Mouse (Mus musculus): ENCODE measurements around the gene Nrxn2. TPM values are rescaled to one million over a fixed set of nuclear protein-coding genes. Genes with fewer than 3 reads are reported as not detected.

Gene Nrxn2
- polyA plus RNA-seq, 1 experiment: 6.4 TPM

GRCm38 (mm10) chr19:6553174-6553573 is 134.6 kb downstream of the Nrxn2 start:
- Histone ChIP-seq H3K4me1 (ENCODE audit: control insufficient read depth, insufficient read depth, low read length) (peaks cover 20% of the 10 kb centered on the region), H3K4me3 (ENCODE audit: insufficient read depth, low read depth, low read length) (no peak overlapping the region), H3K36me3 (ENCODE audit: control insufficient read depth, insufficient read depth, low read length) (no peaks in the 10 kb centered on the region), H3K27me3 (replicated peaks; ENCODE audit: control insufficient read depth, insufficient read depth, low read length) (no peaks in the 10 kb centered on the region), H3K27ac (ENCODE audit: insufficient read depth, low read depth, low read length) (no peak overlapping the region)
- WGBS: 68% methylated on average over 5 of the region's 5 CpGs
- TF ChIP-seq POLR2A (IDR thresholded peaks at IDR 0.05; ENCODE audit: low read depth, low read length) (no peak), CTCF (conservative IDR thresholded peaks at IDR 0.05; ENCODE audit: insufficient read depth, insufficient read length, low read depth, low read length) (no peak)
- DNase-seq: no peak

GRCm38 (mm10) chr19:6553819-6554582 is 135.5 kb downstream of the Nrxn2 start:
- DNase-seq: peak; percentile 74
- no peak overlapping the region for H3K27ac ChIP-seq (ENCODE audit: insufficient read depth, low read depth, low read length)
- H3K36me3 ChIP-seq (ENCODE audit: control insufficient read depth, insufficient read depth, low read length): no peaks in the 10 kb centered on the region
- H3K4me1 ChIP-seq (ENCODE audit: control insufficient read depth, insufficient read depth, low read length): peaks cover 15% of the 10 kb centered on the region; the same call in 1 of the 2 replicates
- H3K27me3 ChIP-seq (replicated peaks; ENCODE audit: control insufficient read depth, insufficient read depth, low read length): no peaks in the 10 kb centered on the region
- TF ChIP-seq POLR2A (IDR thresholded peaks at IDR 0.05; ENCODE audit: low read depth, low read length): no peak
- no peak for TF ChIP-seq CTCF (conservative IDR thresholded peaks at IDR 0.05; ENCODE audit: insufficient read depth, insufficient read length, low read depth, low read length)
- 40% methylated on average over 8 of the region's 8 CpGs for WGBS
- H3K4me3 ChIP-seq (ENCODE audit: insufficient read depth, low read depth, low read length): no peak overlapping the region

GRCm38 (mm10) chr19:6559576-6559975 is 141.0 kb downstream of the Nrxn2 start:
- no peak overlapping the region for H3K4me3 ChIP-seq (ENCODE audit: insufficient read depth, low read depth, low read length)
- TF ChIP-seq POLR2A (IDR thresholded peaks at IDR 0.05; ENCODE audit: low read depth, low read length): no peak
- TF ChIP-seq CTCF (conservative IDR thresholded peaks at IDR 0.05; ENCODE audit: insufficient read depth, insufficient read length, low read depth, low read length): no peak
- peak; percentile 58 for DNase-seq
- H3K4me1 ChIP-seq (ENCODE audit: control insufficient read depth, insufficient read depth, low read length): peaks cover 9% of the 10 kb centered on the region; the same call in 1 of the 2 replicates
- H3K27ac ChIP-seq (ENCODE audit: insufficient read depth, low read depth, low read length): peak overlapping the region; percentile 93
- no peaks in the 10 kb centered on the region for H3K27me3 ChIP-seq (replicated peaks; ENCODE audit: control insufficient read depth, insufficient read depth, low read length)
- 42% methylated on average over 4 of the region's 4 CpGs for WGBS
- H3K36me3 ChIP-seq (ENCODE audit: control insufficient read depth, insufficient read depth, low read length): no peaks in the 10 kb centered on the region

GRCm38 (mm10) chr19:6560246-6560815 is 141.8 kb downstream of the Nrxn2 start:
- peak; percentile 75 for DNase-seq
- TF ChIP-seq CTCF (conservative IDR thresholded peaks at IDR 0.05; ENCODE audit: insufficient read depth, insufficient read length, low read depth, low read length) (no peak), POLR2A (IDR thresholded peaks at IDR 0.05; ENCODE audit: low read depth, low read length) (no peak)
- no peak overlapping the region for H3K27ac ChIP-seq (ENCODE audit: insufficient read depth, low read depth, low read length)
- H3K4me3 ChIP-seq (ENCODE audit: insufficient read depth, low read depth, low read length): no peak overlapping the region
- H3K36me3 ChIP-seq (ENCODE audit: control insufficient read depth, insufficient read depth, low read length): no peaks in the 10 kb centered on the region
- H3K27me3 ChIP-seq (replicated peaks; ENCODE audit: control insufficient read depth, insufficient read depth, low read length): no peaks in the 10 kb centered on the region
- 39% methylated on average over 7 of the region's 7 CpGs for WGBS
- H3K4me1 ChIP-seq (ENCODE audit: control insufficient read depth, insufficient read depth, low read length): peaks cover 9% of the 10 kb centered on the region; the same call in 1 of the 2 replicates

- Histone ChIP-seq H3K36me3 (ENCODE audit: control insufficient read depth, insufficient read depth, low read length) (no peaks in the 10 kb centered on the region), H3K27me3 (replicated peaks; ENCODE audit: control insufficient read depth, insufficient read depth, low read length) (no peaks in the 10 kb centered on the region), H3K27ac (ENCODE audit: insufficient read depth, low read depth, low read length) (no peak overlapping the region), H3K4me1 (ENCODE audit: control insufficient read depth, insufficient read depth, low read length) (peaks cover 7% of the 10 kb centered on the region; the same call in 1 of the 2 replicates), H3K4me3 (ENCODE audit: insufficient read depth, low read depth, low read length) (no peak overlapping the region)
- TF ChIP-seq CTCF (conservative IDR thresholded peaks at IDR 0.05; ENCODE audit: insufficient read depth, insufficient read length, low read depth, low read length) (no peak), POLR2A (IDR thresholded peaks at IDR 0.05; ENCODE audit: low read depth, low read length) (no peak)
- WGBS: 93% methylated on average over 6 of the region's 6 CpGs
- DNase-seq: no peak
Observed at GRCm38 (mm10) chr19:6565136-6565535, 146.6 kb downstream of the Nrxn2 start.

GRCm38 (mm10) chr19:6566450-6566849 is 147.9 kb downstream of the Nrxn2 start:
- Histone ChIP-seq H3K27me3 (replicated peaks; ENCODE audit: control insufficient read depth, insufficient read depth, low read length) (no peaks in the 10 kb centered on the region), H3K27ac (ENCODE audit: insufficient read depth, low read depth, low read length) (no peak overlapping the region), H3K4me1 (ENCODE audit: control insufficient read depth, insufficient read depth, low read length) (peaks cover 2% of the 10 kb centered on the region; the same call in 1 of the 2 replicates), H3K4me3 (ENCODE audit: insufficient read depth, low read depth, low read length) (no peak overlapping the region), H3K36me3 (ENCODE audit: control insufficient read depth, insufficient read depth, low read length) (no peaks in the 10 kb centered on the region)
- TF ChIP-seq POLR2A (IDR thresholded peaks at IDR 0.05; ENCODE audit: low read depth, low read length): no peak
- no peak for TF ChIP-seq CTCF (conservative IDR thresholded peaks at IDR 0.05; ENCODE audit: insufficient read depth, insufficient read length, low read depth, low read length)
- WGBS: 94% methylated on average over 2 of the region's 2 CpGs
- no peak for DNase-seq

- Histone ChIP-seq H3K4me1 (ENCODE audit: control insufficient read depth, insufficient read depth, low read length) (peaks cover 3% of the 10 kb centered on the region; the same call in 1 of the 2 replicates), H3K27ac (ENCODE audit: insufficient read depth, low read depth, low read length) (no peak overlapping the region), H3K27me3 (replicated peaks; ENCODE audit: control insufficient read depth, insufficient read depth, low read length) (no peaks in the 10 kb centered on the region), H3K36me3 (ENCODE audit: control insufficient read depth, insufficient read depth, low read length) (no peaks in the 10 kb centered on the region), H3K4me3 (ENCODE audit: insufficient read depth, low read depth, low read length) (no peak overlapping the region)
- no peak for TF ChIP-seq POLR2A (IDR thresholded peaks at IDR 0.05; ENCODE audit: low read depth, low read length)
- TF ChIP-seq CTCF (conservative IDR thresholded peaks at IDR 0.05; ENCODE audit: insufficient read depth, insufficient read length, low read depth, low read length): no peak
- DNase-seq: no peak
- 89% methylated on average over 5 of the region's 5 CpGs for WGBS
Observed at GRCm38 (mm10) chr19:6569021-6569420, 150.5 kb downstream of the Nrxn2 start.
